Mouse (Mus musculus) v-Abl transformed pro-B cells (cell line): ENCODE measurements around the gene Scai.

Experiments
- in situ Hi-C, 2 experiments: fragments of 400-800 bp; cut with MboI; formaldehyde crosslinking; loops; one replicate each; pipeline ENCODE4 v1.15.1; 2025; ENCODE audit not compliant: unreplicated experiment in 2 of 2

Gene Scai

GRCm38 (mm10) chr2:39016581-39016980, 174.0 kb downstream of the Scai start:
- in situ Hi-C loops, result loop anchor here (5.0 to 25.0 kb wide), 2 partner anchors 46 to 1654 kb away; partner anchors contain the start of gene Pdcl (in 1 of the 2)
